ENCODE assay signal across 17 mouse cellular contexts in the genomic region with DNA sequence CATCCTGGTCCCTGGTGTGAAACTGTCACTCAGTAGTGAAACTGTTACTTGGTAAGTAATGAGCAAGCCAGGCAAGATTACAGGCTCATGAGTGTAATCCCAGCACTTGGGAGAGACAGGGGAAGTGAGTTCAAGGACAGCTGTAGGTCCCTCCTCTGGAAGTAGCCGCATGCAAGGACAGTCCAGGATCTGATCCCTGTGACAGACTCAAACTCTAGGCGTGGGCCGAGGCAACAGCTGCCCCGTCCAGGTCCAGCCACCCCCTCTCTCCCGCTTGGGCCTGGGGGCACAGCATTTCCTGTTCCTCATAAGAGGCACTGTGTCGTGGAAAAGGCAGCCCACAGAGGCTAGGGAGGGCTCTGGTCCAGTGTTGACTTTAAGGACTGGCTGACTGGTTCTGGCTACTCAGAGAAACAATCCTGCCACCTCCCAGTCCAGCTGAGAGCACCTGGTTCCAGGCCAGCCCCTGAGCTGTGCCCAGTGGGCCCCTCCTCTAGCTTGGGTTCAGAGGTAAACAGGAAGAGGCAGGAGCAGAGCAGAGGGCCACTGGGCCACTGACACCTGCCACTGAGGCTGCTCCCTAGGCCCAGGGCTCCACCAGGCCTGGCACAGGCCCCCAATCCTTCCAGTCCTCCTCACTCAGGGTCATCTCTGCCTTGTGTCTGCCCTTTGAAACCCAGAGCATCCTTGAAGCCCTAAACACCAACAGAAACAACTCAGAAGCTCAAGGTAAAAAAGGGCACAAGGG. TPM values are rescaled to one million over a fixed set of nuclear protein-coding genes. Genes with fewer than 3 reads are reported as not detected.
DNase-seq lines count a peak whose midpoint lies in the region; ATAC-seq and TF ChIP-seq lines count a peak whose summit lies in the region.
"Had no signal": no experiment of that assay in that cellular context is flagged by ENCODE, and none has a peak within 500 bp of the region (broad histone marks: within the 10 kb centered on the region; RNA-seq: fewer than 3 reads in every experiment).

No protein-coding gene starts in this region.

- DNase-seq in kidney, adult 11 months: peak; percentile 47
- no peak for DNase-seq in kidney, postnatal 14 days
- DNase-seq in spleen, adult 2 months (ENCODE audit: low read depth in 1 of 2, low spot score in 2 of 2): no peak
- no peak for DNase-seq in spleen, postnatal 36 days (ENCODE audit: low spot score in 2 of 2)
- DNase-seq in embryonic facial prominence, embryonic 14.5 days (ENCODE audit: low spot score): no peak
- no peak for DNase-seq in thymus, postnatal 14 days
- DNase-seq: cerebellum, adult 18-20 months; embryo, embryonic 11 days; gastrocnemius, postnatal 14 days; lung, postnatal 4 days; right cerebral cortex, postnatal 25 days had no signal

- no peaks in the 10 kb centered on the region for H3K27me3 ChIP-seq in spleen, adult 2 months (ENCODE audit: control insufficient read depth, insufficient read depth, low read length)
- no peaks in the 10 kb centered on the region for H3K27me3 ChIP-seq in embryonic facial prominence, embryonic 14.5 days (replicated peaks; ENCODE audit: control insufficient read depth, insufficient read depth, low read length)
- H3K27me3 ChIP-seq in myocyte (ENCODE audit: control insufficient read depth, insufficient read depth, insufficient read length): no peaks in the 10 kb centered on the region
- H3K27me3 ChIP-seq: heart, embryonic 12.5 days; Patski; stomach, embryonic 15.5 days had no signal

- 58% methylated on average over 6 of the region's 6 CpGs for WGBS in spleen, adult 2 months
- 51% methylated on average over 6 of the region's 6 CpGs for WGBS in embryonic facial prominence, embryonic 14.5 days

- no peaks in the 10 kb centered on the region for H3K4me1 ChIP-seq in spleen, adult 2 months (ENCODE audit: control insufficient read depth, insufficient read depth, insufficient read length)
- no peaks in the 10 kb centered on the region for H3K4me1 ChIP-seq in embryonic facial prominence, embryonic 14.5 days (ENCODE audit: control insufficient read depth, insufficient read depth, low read length)
- H3K4me1 ChIP-seq: stomach, embryonic 15.5 days had no signal

- H3K36me3 ChIP-seq in spleen, adult 2 months (ENCODE audit: control insufficient read depth, insufficient read depth, low read length): peaks cover 18% of the 10 kb centered on the region
- H3K36me3 ChIP-seq in embryonic facial prominence, embryonic 14.5 days (ENCODE audit: control insufficient read depth, insufficient read depth, low read length): peaks cover 55% of the 10 kb centered on the region
- peaks cover 46% of the 10 kb centered on the region for H3K36me3 ChIP-seq in myocyte (ENCODE audit: control insufficient read depth, insufficient read depth)

- no peak overlapping the region for H3ac ChIP-seq in myocyte (ENCODE audit: control insufficient read depth, insufficient read length)

- no peak overlapping the region for H3K4me3 ChIP-seq in spleen, adult 2 months (ENCODE audit: extremely low read depth, insufficient read depth, insufficient read length)
- no peak overlapping the region for H3K4me3 ChIP-seq in embryonic facial prominence, embryonic 14.5 days (ENCODE audit: low read depth, low read length)
- H3K4me3 ChIP-seq in myocyte: no peak overlapping the region
- H3K4me3 ChIP-seq: heart, embryonic 12.5 days; stomach, embryonic 15.5 days had no signal

- no peak for TF ChIP-seq CTCF in spleen, adult 2 months (IDR thresholded peaks at IDR 0.05; ENCODE audit: extremely low read depth, insufficient read depth, insufficient read length, insufficient replicate concordance)

- H3K79me2 ChIP-seq in myocyte (ENCODE audit: control insufficient read depth, insufficient read depth): no peaks in the 10 kb centered on the region

- peak overlapping the region; percentile 48; the same call in 1 of the 2 replicates for H3K27ac ChIP-seq in spleen, adult 2 months (ENCODE audit: insufficient read depth, low read length)
- H3K27ac ChIP-seq in embryonic facial prominence, embryonic 14.5 days (replicated peaks; ENCODE audit: low read depth, low read length): no peak overlapping the region
- H3K27ac ChIP-seq: hindbrain, embryonic 14.5 days; stomach, embryonic 15.5 days had no signal

- peak; percentile 9; the same call in 1 of the 2 replicates for ATAC-seq in embryonic facial prominence, embryonic 14.5 days (ENCODE audit: low read depth)
- ATAC-seq in frontal cortex, adult (ENCODE audit: low TSS enrichment): no peak

- TF ChIP-seq POLR2A in spleen, adult 2 months (IDR thresholded peaks at IDR 0.05; ENCODE audit: low read depth, low read length): no peak
- peak; percentile 5 for TF ChIP-seq POLR2A in myocyte (IDR thresholded peaks at IDR 0.05; ENCODE audit: insufficient read length, low read depth)

- no peak overlapping the region for H3K4me2 ChIP-seq in embryonic facial prominence, embryonic 14.5 days (ENCODE audit: low read depth, low read length)
- H3K4me2 ChIP-seq in myocyte (ENCODE audit: low read depth): peak overlapping the region; percentile 19
- H3K4me2 ChIP-seq: heart, embryonic 12.5 days; hindbrain, embryonic 14.5 days; stomach, embryonic 15.5 days had no signal

- H3K9me3 ChIP-seq in embryonic facial prominence, embryonic 14.5 days (ENCODE audit: control insufficient read depth, low read length): no peaks in the 10 kb centered on the region
- H3K9me3 ChIP-seq: heart, embryonic 12.5 days; stomach, embryonic 15.5 days had no signal

- H3K9ac ChIP-seq in embryonic facial prominence, embryonic 14.5 days (ENCODE audit: low read depth, low read length): peak overlapping the region; percentile 8; the same call in 1 of the 2 replicates
- H3K9ac ChIP-seq: heart, embryonic 12.5 days; hindbrain, embryonic 14.5 days; stomach, embryonic 15.5 days had no signal

TF ChIP-seq in myocyte, 11 proteins besides CTCF, POLR2A, EP300 and RAD21:
- TF ChIP-seq SRF (IDR thresholded peaks at IDR 0.05; ENCODE audit: control insufficient read depth, insufficient read length, low read depth): no peak
- TF ChIP-seq MYOD1 (IDR thresholded peaks at IDR 0.05; ENCODE audit: control insufficient read depth in 1 of 3, insufficient read length in 2 of 3, low read depth in 2 of 3): peak in 2 of 3 experiments; percentile 68 to 95
- TF ChIP-seq MYOG (IDR thresholded peaks at IDR 0.05; ENCODE audit: control insufficient read depth in 1 of 3, insufficient read depth in 1 of 3, insufficient read length in 2 of 3, low read depth in 2 of 3): peak; percentile 47 to 92 (median 71)

RNA-seq across cellular contexts. Expression of gene Poldip3, which starts 6.7 kb away (rescaled TPM):
- polyA plus RNA-seq in spleen, adult 2 months (2012; rRNA removed): 50.6 and 55.7 TPM in 2 replicates
- 126 and 151 TPM in 2 replicates for polyA plus RNA-seq in embryonic facial prominence, embryonic 14.5 days (2014; fragmentation: Nextera tagmentation; extraction: Ambion mirVana)
- 85.9 TPM for polyA plus RNA-seq in myocyte (2012; fragmentation: generic; extraction: Trizol)

RNA-seq across cellular contexts. Expression of gene Cyb5r3, which starts 16.5 kb away (rescaled TPM):
- polyA plus RNA-seq in spleen, adult 2 months (2012; rRNA removed): 76.1 and 90.0 TPM in 2 replicates
- polyA plus RNA-seq in embryonic facial prominence, embryonic 14.5 days (2014; fragmentation: Nextera tagmentation; extraction: Ambion mirVana): 125 and 126 TPM in 2 replicates
- 707 TPM for polyA plus RNA-seq in myocyte (2012; fragmentation: generic; extraction: Trizol)

RNA-seq across cellular contexts. Expression of gene Rrp7a, which starts 33.2 kb away (rescaled TPM):
- polyA plus RNA-seq in spleen, adult 2 months (2012; rRNA removed): 86.8 and 104 TPM in 2 replicates
- polyA plus RNA-seq in embryonic facial prominence, embryonic 14.5 days (2014; fragmentation: Nextera tagmentation; extraction: Ambion mirVana): 61.6 and 63.0 TPM in 2 replicates
- polyA plus RNA-seq in myocyte (2012; fragmentation: generic; extraction: Trizol): 172 TPM
